Mouse (Mus musculus) gastrocnemius, adult 8-10 months (tissue): ENCODE measurements around the gene Tsr1. TPM values are rescaled to one million over a fixed set of nuclear protein-coding genes. Genes with fewer than 3 reads are reported as not detected.

Source experiments
- DNase-seq, 2 experiments: peaks; one replicate each; pipeline ENCODE4 v3.0.0; 2022; ENCODE audit warnings: low spot score in 2 of 2
- total RNA-seq, 4 experiments: library from RNA; stranded (reverse); gene quantifications; 2 replicates each; pipeline ENCODE4 v1.2.4; 2022

Tsr1 gene
- total RNA-seq, 4 experiments from 2014 or later = 26.3 to 39.2 (median 28.2) TPM

DNA sequence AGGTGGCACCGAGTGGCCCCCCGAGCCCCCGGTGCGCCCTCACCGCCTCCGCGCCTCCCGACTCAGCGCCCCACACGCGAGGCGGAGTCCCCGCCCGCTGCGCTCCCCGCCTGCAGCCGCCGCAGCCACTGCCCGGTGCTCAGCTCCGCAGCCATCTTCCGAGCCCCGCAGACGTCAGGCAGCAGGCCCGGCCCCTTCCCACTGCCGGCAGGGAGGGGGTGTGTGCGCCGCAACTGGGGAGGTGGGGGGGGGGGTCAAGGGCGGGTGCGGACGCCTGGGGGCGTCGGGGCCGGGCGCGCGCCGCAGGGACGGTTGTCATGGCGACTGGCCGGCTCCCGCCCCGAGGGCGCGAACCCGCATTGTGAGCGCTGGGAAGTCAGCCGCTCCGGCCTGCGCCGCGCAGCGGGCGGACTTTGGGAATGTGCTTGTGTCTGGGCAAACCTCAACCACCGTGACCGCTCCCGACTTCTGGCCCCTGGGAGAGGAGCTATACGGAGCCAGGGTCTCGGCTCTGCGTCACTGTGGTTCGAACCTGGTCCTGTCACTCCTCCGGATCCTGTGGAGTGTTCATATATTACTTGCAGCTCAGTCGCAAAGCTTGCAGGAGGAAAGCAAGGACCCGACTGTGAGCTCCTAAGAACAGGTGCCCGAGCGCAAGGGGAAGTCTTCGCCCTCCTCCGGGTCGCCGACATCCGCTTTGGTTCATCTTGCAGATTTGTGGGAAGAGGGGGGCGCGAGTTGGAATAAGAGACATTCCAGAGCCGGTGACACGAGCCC lies 782 bp upstream of the Tsr1 start, which contains the start of gene Sgsm2:
Gene Sgsm2, minus strand, starts transcription at position 160 of the 777 bp plus-strand sequence.
- peak; percentile 41 to 52 for DNase-seq

DNA sequence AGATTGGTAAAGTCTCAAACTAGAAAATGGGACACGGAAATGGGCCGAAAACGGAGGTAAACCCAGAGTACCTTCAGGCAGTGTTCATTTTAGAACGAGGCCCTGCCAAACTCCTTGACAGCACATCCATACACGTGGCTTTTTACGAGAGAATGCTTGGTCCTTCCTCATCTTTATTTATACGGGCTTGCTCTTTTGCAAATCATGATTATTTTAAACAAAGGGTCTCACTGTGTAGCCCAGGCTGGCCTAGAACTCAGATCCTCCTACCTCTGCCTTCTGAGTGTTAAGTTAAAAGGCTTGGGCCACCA lies 601 bp downstream of the Tsr1 start:
- DNase-seq = no peak

DNA sequence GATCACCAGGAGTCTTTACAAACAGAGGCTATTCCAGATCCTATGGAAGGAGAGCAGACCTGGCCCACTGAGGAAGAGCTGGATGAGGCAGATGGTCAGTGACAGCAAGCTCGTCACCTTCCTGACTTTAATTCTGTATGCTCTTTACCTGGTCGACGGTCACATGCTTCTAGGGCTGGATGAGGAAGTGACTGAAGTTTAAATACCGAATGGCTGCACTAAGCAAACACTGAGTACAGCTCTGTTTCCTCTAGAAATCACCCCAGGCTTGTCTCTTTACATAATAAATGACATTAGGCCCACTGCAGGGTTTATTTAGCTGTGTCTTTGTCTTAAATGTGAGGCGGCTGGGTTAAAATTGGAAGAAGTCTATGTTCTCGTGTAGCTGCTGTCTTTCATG lies 3.7 kb downstream of the Tsr1 start:
- no peak for DNase-seq

DNA sequence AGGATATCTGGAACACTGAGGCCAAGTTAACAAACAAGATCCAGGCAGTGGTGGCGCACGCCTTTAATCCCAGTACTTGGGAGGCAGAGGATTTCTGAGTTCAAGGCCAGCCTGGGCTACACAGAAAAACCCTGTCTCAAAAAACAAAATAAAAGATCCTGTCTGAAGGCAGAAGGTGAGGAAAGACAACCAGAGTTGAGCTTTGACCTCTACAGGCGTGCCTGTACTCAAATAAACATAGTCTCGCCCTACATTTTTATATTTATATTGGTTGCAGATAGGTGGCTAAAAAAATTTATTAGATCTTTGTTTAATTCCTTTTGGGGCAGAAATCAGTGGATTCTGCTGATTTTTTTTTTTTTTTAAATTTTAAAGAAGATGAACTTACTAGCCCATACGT lies 4.5 kb downstream of the Tsr1 start:
- no peak for DNase-seq

DNA sequence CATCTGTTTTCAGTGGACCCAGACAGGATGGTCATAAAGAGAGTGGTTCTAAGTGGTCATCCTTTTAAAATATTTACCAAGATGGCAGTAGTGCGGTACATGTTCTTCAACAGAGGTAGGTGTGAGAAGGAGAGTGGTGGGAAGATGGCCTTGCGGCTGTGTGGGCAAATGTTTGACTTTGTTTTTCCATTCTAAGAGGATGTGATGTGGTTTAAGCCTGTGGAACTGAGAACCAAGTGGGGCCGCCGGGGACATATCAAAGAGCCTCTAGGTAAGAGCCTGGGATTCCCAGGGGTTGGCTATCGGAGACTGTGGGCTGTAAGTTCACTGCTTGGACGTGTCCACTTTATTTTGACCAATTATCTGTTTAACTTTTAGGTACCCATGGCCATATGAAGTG lies 10.0 kb downstream of the Tsr1 start:
- no peak for DNase-seq

DNA sequence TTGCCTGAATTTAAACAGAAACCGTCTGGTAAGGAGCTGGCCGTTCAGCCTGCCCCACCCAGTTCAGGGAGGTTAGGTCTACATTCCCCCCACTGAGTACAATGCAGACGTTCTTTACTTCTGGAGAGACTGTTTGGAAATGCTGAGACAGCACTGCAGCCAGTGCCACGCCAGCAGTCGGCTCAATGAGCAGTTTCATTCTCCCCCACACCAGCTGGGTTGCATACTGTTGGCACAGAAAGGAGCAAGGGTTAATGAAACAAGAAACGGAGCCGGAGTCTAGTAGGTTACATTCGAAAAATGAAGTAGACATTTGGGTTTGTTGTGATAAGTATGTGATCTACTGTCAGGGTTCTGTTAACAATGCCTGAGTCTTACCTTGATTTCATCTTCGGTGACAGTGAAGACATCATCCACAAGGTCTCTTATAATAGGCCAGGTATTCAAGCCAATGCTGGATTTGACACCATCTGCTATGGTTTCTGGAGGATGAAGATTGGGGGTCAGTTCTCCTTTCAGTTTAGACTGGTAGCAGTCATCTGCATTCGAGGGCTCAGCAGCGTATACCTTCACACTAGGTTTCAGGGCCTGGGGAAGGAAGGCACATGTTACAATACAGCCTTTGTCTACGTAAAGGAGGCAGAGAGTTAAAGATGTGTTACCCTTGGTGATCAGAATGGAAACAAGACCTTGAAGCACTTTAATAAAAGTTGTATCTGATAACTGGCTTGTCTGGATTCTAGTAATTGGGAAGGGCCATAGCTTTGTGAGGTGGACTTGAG lies 10.9 kb downstream of the Tsr1 start:
- no peak for DNase-seq

DNA sequence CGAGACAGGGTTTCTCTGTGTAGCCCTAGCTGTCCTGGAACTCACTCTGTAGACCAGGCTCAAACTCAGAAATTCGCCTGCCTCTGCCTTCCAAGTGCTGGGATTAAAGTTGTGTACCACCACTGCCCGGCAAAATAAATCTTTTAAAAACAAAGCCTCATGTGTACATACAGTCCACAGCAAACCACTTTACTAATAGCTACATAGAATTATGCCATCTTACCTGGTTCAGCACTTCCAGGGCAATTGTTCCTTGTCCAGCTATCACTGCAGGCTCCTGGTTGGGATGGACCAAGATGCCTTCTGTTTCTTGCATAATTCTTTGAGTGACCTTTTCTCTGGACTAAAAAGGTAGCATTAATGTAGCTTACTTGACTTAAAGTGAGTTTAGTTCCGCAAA lies 12.1 kb downstream of the Tsr1 start:
- DNase-seq = no peak

DNA sequence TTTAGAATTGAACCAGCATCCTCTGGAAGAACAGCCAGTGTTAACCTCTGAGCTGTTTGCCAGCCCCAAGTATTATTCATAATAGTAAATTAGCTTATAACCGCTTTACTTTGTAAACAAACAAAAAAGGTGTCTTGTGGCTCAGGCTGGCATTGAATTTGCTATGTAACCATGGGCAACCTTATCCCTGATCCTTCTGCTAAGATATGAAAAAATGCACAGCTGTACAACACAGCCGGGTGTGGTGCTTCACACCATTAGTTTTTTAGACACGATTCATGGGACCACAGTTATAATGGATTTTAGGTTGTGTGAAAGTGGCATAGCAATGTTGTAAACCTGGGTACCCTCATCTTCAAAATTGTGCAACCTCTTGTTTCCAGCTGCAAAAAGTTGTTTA lies 14.6 kb downstream of the Tsr1 start:
- no peak for DNase-seq

DNA sequence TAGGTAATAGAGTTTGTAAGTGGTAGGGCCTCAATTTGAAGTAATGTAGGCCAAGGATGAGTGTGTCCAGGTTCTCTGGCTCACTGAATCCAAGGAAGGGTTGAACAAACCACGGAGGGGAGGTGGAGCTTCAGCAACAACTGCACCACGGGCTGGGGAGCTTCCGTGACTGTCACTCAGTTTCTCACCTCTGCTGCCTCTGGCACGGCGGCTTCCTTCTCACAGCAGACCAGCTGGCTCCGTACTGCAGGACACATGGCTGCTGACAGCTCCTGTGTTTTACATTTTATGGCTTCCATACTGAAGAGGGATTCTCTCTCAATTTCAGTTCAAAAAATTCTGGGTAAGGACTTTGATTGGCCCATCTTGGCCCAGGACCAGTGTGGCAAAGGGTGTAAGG lies 21.4 kb downstream of the Tsr1 start:
- DNase-seq = no peak

DNA sequence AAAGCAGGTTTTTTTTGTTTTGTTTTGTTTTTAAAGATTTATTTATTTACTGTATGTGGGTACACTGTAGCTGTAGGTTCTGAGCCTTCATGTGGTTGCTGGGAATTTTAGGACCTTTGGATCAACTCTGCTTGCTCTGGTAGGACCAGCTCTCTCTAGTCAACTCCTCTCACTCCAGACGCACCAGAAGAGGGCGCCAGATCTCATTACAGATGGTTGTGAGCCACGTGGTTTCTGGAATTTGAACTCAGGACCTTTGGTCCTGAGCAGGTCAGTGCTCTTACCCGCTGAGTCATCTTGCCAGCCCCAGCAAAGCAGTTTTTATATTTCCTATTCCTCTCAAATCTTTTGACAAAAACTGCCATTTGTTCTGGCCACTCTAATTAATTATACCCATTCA lies 26.3 kb downstream of the Tsr1 start:
- no peak for DNase-seq

DNA sequence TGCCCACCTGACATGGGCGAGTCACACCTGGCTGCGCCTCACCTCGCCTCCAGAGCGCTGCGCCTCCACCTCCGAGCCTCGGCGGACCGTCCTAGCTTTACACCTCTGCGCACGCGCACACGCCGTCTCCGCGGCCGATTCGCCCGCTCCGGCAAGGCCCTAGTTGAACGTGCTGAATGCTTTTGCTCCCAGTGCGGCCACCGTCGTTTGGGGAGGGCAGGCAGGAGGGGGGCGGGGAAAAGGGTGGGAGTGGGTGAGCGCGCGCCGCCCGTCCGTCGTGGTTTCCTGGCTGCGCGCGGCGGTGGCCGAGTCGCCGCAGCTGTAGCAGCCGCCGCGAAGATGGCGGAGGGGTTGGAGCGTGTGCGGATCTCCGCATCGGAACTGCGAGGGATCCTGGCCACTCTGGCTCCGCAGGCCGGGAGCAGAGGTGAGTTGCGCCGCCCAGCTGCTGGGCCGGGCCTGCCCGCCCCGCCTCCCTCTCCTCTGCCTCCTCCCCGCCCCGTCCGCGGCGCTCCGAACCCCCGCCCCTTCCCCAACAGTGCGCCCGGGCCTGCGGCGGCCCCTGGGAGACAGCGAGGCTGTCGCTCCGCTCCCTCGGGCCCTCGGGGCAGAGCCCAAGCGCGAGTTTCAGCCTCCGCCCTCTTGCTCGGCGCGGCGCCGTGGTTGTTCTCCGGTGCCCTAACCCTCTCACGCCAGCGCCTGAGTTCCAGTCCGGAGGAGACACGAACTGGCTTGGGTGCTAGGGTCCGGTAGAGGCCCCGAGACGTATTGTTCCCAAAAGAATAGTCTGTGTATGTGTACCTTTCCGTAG lies 27.9 kb downstream of the Tsr1 start, which contains the start of the genes Smg6 and Srr:
Gene Smg6, plus strand, starts transcription at position 247 of the 811 bp plus-strand sequence.
Gene Srr, minus strand, starts transcription at position 372 of the 811 bp plus-strand sequence.
- DNase-seq = peak; percentile 79 to 88

DNA sequence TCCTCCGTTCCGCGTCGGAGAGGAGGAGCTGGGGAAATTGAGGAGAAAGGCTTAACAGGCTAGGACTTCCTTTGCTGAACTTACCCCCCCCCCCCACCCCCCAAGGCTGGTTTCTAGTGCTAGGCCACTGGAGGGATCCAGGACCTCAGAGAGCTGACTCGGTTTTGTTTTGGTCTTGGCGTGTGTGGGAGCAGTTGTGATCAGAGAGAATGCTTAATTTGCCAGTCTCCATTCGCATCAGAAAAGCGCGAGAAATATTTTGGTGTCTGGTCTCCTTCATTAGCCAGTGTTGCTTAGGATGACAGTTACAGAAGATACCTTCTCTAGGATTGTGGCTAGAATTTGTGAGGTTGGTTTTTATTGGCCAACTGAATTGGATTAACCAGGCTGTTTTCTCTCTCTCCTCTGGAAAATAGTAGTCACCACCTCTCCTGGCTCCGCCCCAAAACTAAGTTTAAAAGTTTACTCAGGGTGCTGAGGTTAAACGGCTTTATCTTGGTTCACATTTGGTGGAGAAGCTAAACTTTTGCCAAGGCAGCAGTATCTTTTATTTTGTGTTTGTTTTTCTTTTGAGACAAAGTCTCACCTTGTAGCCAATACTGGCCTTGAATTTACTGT lies 28.6 kb downstream of the Tsr1 start:
- DNase-seq = peak in 1 of 2 experiments; percentile 5

DNA sequence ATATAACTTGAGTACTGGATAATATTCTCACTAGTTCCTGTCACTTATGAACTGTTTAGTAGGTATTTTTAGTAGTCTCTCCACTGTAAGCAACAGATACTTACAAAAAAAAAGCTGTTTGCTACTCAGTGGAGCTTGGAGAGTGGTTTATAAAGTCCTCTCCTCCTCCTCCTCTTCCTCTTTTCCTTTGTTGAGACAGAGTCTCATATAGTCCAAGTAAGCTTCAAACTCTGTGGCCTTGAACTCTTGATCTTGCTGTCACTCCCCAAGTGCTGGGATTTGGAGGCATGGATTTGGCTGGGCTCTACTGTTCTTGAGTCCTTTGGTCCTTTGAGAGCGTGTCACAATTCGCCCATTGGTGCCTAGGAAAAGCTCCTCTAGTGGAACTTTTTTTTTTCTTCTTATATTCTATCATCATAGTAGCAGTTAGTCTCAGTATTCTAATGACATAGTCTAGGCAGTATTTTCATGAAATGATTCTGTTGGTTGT lies 29.4 kb downstream of the Tsr1 start:
- DNase-seq = no peak

DNA sequence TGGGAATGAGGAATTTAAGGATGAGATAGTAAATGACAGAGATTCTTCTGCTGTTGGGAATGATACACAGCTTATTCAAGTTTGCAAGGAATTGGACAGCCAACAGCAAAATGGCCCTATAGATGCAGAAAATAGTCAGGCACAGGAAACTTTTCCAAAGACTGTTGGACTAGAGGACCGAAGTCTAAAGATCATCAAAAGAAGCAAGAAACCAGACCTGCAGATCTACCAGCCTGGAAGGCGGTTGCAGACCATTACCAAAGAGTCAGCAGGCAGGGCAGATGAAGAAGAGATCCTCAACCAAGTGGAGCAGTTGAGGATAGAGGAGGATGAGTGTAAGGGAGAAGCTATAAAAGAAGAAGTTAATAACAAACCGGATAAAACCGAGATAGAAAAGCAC lies 31.2 kb downstream of the Tsr1 start:
- DNase-seq = no peak

DNA sequence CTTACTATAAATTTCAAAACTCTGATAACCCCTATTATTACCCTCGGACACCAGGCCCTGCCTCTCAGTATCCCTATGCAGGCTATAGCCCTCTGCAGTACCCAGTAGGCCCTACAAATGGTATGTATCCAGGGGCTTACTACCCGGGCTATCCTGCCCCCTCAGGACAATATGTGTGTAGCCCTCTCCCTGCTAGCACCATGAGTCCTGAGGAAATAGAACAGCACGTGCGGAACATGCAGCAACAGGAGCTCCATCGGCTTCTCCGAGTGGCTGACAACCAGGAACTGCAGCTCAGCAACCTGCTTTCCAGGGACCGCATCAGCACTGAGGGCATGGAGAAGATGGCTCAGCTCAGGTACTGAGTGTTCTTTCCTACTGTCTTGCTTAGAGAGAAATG lies 32.5 kb downstream of the Tsr1 start:
- DNase-seq = no peak

DNA sequence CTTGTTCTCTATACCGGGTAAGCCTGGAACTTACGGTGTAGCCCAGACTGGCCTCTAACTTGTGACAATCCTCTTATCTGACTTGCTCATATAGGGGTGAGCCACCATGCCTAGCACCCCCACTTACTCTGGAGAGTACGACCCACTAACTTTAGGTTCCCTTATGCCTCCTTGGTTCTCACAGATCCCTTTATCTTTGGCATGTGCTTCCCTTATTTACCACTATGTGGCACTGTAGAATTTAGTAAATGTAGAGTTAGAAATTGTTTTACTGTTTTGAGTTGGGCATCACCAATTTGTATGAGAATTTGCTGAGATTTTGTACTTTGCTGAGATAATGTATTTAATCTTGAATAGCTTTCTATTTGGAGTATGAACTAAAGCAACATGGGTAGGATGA lies 48.5 kb downstream of the Tsr1 start:
- DNase-seq = no peak

DNA sequence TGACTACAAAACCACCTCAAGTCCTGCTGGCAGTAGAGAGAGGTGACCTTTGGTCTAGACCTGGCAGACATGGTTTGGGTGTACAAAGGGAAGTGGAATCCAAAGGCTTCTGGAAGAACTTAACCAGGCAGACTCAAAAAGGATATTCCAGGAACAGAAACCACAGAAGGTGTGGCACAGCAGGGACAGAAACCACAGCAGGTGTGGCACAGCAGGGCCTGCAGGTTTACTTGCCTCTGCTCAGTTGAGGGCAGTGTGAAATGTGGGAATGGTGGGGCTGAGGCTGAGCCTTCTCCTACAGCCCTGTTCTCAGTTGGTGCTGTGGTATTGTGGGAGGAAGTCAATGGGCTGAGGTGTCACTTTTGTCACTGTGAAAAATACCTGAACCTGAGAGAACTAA lies 57.0 kb downstream of the Tsr1 start:
- no peak for DNase-seq

DNA sequence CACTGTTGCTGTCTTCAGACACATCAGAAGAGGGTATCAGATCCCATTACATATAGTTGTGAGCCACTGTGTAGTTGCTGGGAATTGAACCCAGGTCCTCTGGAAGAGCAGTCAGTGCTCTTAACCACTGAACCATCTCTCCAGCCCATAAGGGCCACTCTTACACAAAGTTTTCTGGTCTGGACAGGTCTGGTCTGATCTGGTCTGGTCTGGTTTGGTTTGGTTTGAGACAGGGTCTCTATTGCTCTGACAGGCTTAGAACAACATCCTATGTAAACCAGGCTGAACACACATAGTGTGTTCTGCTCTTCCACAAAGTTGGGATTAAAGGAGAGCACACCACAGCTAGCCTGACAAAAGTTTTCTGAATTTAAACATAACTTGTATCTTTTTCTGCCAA lies 58.1 kb downstream of the Tsr1 start:
- no peak for DNase-seq

DNA sequence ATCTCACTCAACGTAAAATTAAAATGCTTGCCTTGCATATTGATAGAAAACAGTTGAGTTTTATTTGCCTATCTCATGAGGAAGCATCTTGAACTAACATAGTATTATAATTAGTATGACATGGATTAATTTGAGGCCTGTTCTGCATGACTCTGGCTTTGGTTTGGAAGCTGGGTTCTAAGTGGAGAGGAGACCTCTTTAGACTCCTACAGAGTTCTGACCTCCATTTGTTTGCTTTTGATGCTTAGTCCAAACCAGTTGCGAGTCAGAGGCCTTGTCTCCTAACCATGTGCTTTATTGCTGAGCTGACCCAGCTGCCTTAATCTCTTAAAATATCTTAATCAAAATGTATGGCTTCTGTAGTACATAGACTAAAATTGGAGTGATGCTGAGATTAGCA lies 59.7 kb downstream of the Tsr1 start:
- no peak for DNase-seq
